ENCODE assay signal across 8 mouse cellular contexts in genomic region chr9:107554319-107554825, GRCm38 (mm10). TPM values are rescaled to one million over a fixed set of nuclear protein-coding genes. Genes with fewer than 3 reads are reported as not detected.
DNase-seq lines count a peak whose midpoint lies in the region; ATAC-seq lines count a peak whose summit lies in the region.

No protein-coding gene starts in this region.

- peak; percentile 96 for DNase-seq in c-Kit-negative CD71-positive TER-119-positive erythroid progenitor cells, embryonic 14.5 days (ENCODE audit: low read depth, low spot score)
- peak; percentile 98 for DNase-seq in fibroblast of lung, adult 2 months (ENCODE audit: low read depth)
- peak; percentile 96 for DNase-seq in kidney, postnatal 36 days
- peak; percentile 98 for DNase-seq in telencephalon, adult 2 months (ENCODE audit: low read depth, low spot score)

- H3K4me3 ChIP-seq in heart, embryonic 15.5 days = peak overlapping the region; percentile 77
- peak overlapping the region; percentile 83 for H3K4me3 ChIP-seq in liver, embryonic 15.5 days (replicated peaks)
- peak overlapping the region; percentile 72 for H3K4me3 ChIP-seq in neural tube, embryonic 12.5 days

- H3K4me1 ChIP-seq in heart, embryonic 15.5 days (replicated peaks) = peaks cover 52% of the 10 kb centered on the region
- H3K4me1 ChIP-seq in liver, embryonic 15.5 days (replicated peaks) = peaks cover 66% of the 10 kb centered on the region
- H3K4me1 ChIP-seq in neural tube, embryonic 12.5 days = peaks cover 46% of the 10 kb centered on the region

- peak; percentile 83 for ATAC-seq in CD4-positive, CD25-positive, alpha-beta regulatory T cell, adult 4 months
- ATAC-seq in heart, embryonic 15.5 days (replicated peaks; ENCODE audit: insufficient number of reproducible peaks, insufficient read depth, low FRiP score, low read depth) = peak; percentile 89
- ATAC-seq in liver, embryonic 15.5 days (ENCODE audit: insufficient read depth) = peak; percentile 89
- ATAC-seq in neural tube, embryonic 12.5 days (ENCODE audit: low FRiP score, low read depth) = peak; percentile 94

- WGBS in heart, embryonic 15.5 days = under 1% methylated on average over 53 of the region's 53 CpGs
- WGBS in liver, embryonic 15.5 days (ENCODE audit: insufficient replicate concordance) = under 1% methylated on average over 53 of the region's 53 CpGs
- WGBS in neural tube, embryonic 12.5 days = under 1% methylated on average over 53 of the region's 53 CpGs

- peak overlapping the region; percentile 96 for H3K27ac ChIP-seq in heart, embryonic 15.5 days
- peak overlapping the region; percentile 95 for H3K27ac ChIP-seq in liver, embryonic 15.5 days (replicated peaks)
- peak overlapping the region; percentile 69 for H3K27ac ChIP-seq in neural tube, embryonic 12.5 days

- no peaks in the 10 kb centered on the region for H3K9me3 ChIP-seq in heart, embryonic 15.5 days (replicated peaks)
- H3K9me3 ChIP-seq in liver, embryonic 15.5 days (replicated peaks) = no peaks in the 10 kb centered on the region
- no peaks in the 10 kb centered on the region for H3K9me3 ChIP-seq in neural tube, embryonic 12.5 days

- peaks cover 24% of the 10 kb centered on the region for H3K36me3 ChIP-seq in heart, embryonic 15.5 days
- peaks cover 24% of the 10 kb centered on the region for H3K36me3 ChIP-seq in liver, embryonic 15.5 days (replicated peaks)
- peaks cover 28% of the 10 kb centered on the region for H3K36me3 ChIP-seq in neural tube, embryonic 12.5 days

- H3K27me3 ChIP-seq in heart, embryonic 15.5 days = peaks cover 12% of the 10 kb centered on the region; the same call in 1 of the 2 replicates
- H3K27me3 ChIP-seq in liver, embryonic 15.5 days = peaks cover 38% of the 10 kb centered on the region
- H3K27me3 ChIP-seq in neural tube, embryonic 12.5 days (replicated peaks) = peaks cover 38% of the 10 kb centered on the region

- peak overlapping the region; percentile 91 for H3K4me2 ChIP-seq in heart, embryonic 15.5 days
- peak overlapping the region; percentile 97 for H3K4me2 ChIP-seq in liver, embryonic 15.5 days
- peak overlapping the region; percentile 96 for H3K4me2 ChIP-seq in neural tube, embryonic 12.5 days (replicated peaks)

- peak overlapping the region; percentile 86 for H3K9ac ChIP-seq in heart, embryonic 15.5 days
- peak overlapping the region; percentile 94 for H3K9ac ChIP-seq in liver, embryonic 15.5 days
- peak overlapping the region; percentile 83 for H3K9ac ChIP-seq in neural tube, embryonic 12.5 days

RNA-seq across cellular contexts. Expression of gene Rassf1, which starts 3.0 kb away (rescaled TPM):
- polyA plus RNA-seq in CD4-positive, CD25-positive, alpha-beta regulatory T cell, adult 4 months (2017; shearing (Covaris generic)) = 10 to 100 TPM; 77.8 to 89.5 TPM
- polyA plus RNA-seq in heart, embryonic 15.5 days (2015; fragmentation: Nextera tagmentation; extraction: Ambion mirVana) = 45.3 and 54.8 TPM in 2 replicates
- 15.8 and 18.7 TPM in 2 replicates for polyA plus RNA-seq in liver, embryonic 15.5 days (2015; fragmentation: Nextera tagmentation; extraction: Ambion mirVana)
- 37.6 and 37.7 TPM in 2 replicates for polyA plus RNA-seq in neural tube, embryonic 12.5 days (2016; fragmentation: Nextera tagmentation; extraction: Ambion mirVana)

RNA-seq across cellular contexts. Expression of gene Zmynd10, which starts 7.3 kb away (rescaled TPM):
- 1 to 10 TPM in 1 of 2 experiments, not detected in 1; 3.0 TPM for polyA plus RNA-seq in CD4-positive, CD25-positive, alpha-beta regulatory T cell, adult 4 months (2017; shearing (Covaris generic))
- 0.40 and 1.7 TPM in 2 replicates for polyA plus RNA-seq in heart, embryonic 15.5 days (2015; fragmentation: Nextera tagmentation; extraction: Ambion mirVana)
- 0.64 and 1.0 TPM in 2 replicates for polyA plus RNA-seq in liver, embryonic 15.5 days (2015; fragmentation: Nextera tagmentation; extraction: Ambion mirVana)
- polyA plus RNA-seq in neural tube, embryonic 12.5 days (2016; fragmentation: Nextera tagmentation; extraction: Ambion mirVana) = 0.51 and 0.82 TPM in 2 replicates

RNA-seq across cellular contexts. Expression of gene Tusc2, which starts 8.7 kb away (rescaled TPM):
- polyA plus RNA-seq in CD4-positive, CD25-positive, alpha-beta regulatory T cell, adult 4 months (2017; shearing (Covaris generic)) = 1 to 10 TPM; 4.1 to 8.1 TPM
- 41.4 and 43.0 TPM in 2 replicates for polyA plus RNA-seq in heart, embryonic 15.5 days (2015; fragmentation: Nextera tagmentation; extraction: Ambion mirVana)
- polyA plus RNA-seq in liver, embryonic 15.5 days (2015; fragmentation: Nextera tagmentation; extraction: Ambion mirVana) = 34.1 and 36.1 TPM in 2 replicates
- polyA plus RNA-seq in neural tube, embryonic 12.5 days (2016; fragmentation: Nextera tagmentation; extraction: Ambion mirVana) = 93.3 and 93.9 TPM in 2 replicates

RNA-seq across cellular contexts. Expression of gene Nprl2, which starts 12.3 kb away (rescaled TPM):
- 10 to 100 TPM; 54.1 to 59.0 TPM for polyA plus RNA-seq in CD4-positive, CD25-positive, alpha-beta regulatory T cell, adult 4 months (2017; shearing (Covaris generic))
- polyA plus RNA-seq in heart, embryonic 15.5 days (2015; fragmentation: Nextera tagmentation; extraction: Ambion mirVana) = 26.4 and 30.5 TPM in 2 replicates
- 11.2 and 13.2 TPM in 2 replicates for polyA plus RNA-seq in liver, embryonic 15.5 days (2015; fragmentation: Nextera tagmentation; extraction: Ambion mirVana)
- 52.6 and 55.2 TPM in 2 replicates for polyA plus RNA-seq in neural tube, embryonic 12.5 days (2016; fragmentation: Nextera tagmentation; extraction: Ambion mirVana)

RNA-seq across cellular contexts. Expression of gene Cyb561d2, which starts 12.4 kb away (rescaled TPM):
- polyA plus RNA-seq in CD4-positive, CD25-positive, alpha-beta regulatory T cell, adult 4 months (2017; shearing (Covaris generic)) = 10 to 100 TPM; 67.6 to 79.7 TPM
- polyA plus RNA-seq in heart, embryonic 15.5 days (2015; fragmentation: Nextera tagmentation; extraction: Ambion mirVana) = 14.7 and 19.5 TPM in 2 replicates
- 13.1 and 13.2 TPM in 2 replicates for polyA plus RNA-seq in liver, embryonic 15.5 days (2015; fragmentation: Nextera tagmentation; extraction: Ambion mirVana)
- polyA plus RNA-seq in neural tube, embryonic 12.5 days (2016; fragmentation: Nextera tagmentation; extraction: Ambion mirVana) = 24.2 and 25.4 TPM in 2 replicates

Comparison
In these comparisons a context has a peak if more than half of its experiments do, and no peak if none do; other contexts are left out.
1. Peak in every context shown above with its lines: DNase-seq, ATAC-seq, H3K4me3 ChIP-seq and H3K27ac ChIP-seq.